In genomic region chr9:43149498-43149897, GRCm38 (mm10) we compare ENCODE assay signal across 23 mouse cellular contexts. TPM values are rescaled to one million over a fixed set of nuclear protein-coding genes. Genes with fewer than 3 reads are reported as not detected.
DNase-seq lines count a peak whose midpoint lies in the region; ATAC-seq and TF ChIP-seq lines count a peak whose summit lies in the region.
"Had no signal": no experiment of that assay in that cellular context is flagged by ENCODE, and none has a peak within 500 bp of the region (broad histone marks: within the 10 kb centered on the region; RNA-seq: fewer than 3 reads in every experiment).

No protein-coding gene starts in this region.

- H3K27me3 ChIP-seq in forebrain, embryonic 13.5 days = no peaks in the 10 kb centered on the region
- H3K27me3 ChIP-seq: hindbrain, embryonic 12.5 days; intestine, embryonic 15.5 days; midbrain, embryonic 12.5 days; neural tube, embryonic 15.5 days had no signal

- no peaks in the 10 kb centered on the region for H3K9me3 ChIP-seq in forebrain, embryonic 13.5 days (replicated peaks)
- H3K9me3 ChIP-seq: hindbrain, embryonic 12.5 days; intestine, embryonic 15.5 days; limb, embryonic 13.5 days; midbrain, embryonic 12.5 days; neural tube, embryonic 15.5 days had no signal

- no peak overlapping the region for H3K9ac ChIP-seq in forebrain, embryonic 13.5 days
- H3K9ac ChIP-seq: hindbrain, embryonic 12.5 days; intestine, embryonic 15.5 days; limb, embryonic 13.5 days; midbrain, embryonic 12.5 days; neural tube, embryonic 15.5 days had no signal

- ATAC-seq in forebrain, embryonic 13.5 days = no peak
- ATAC-seq: activated CD4-positive, CD25-positive, alpha-beta regulatory T cell, adult 4 months; CD4-positive, CD25-positive, alpha-beta regulatory T cell, adult 4 months; forebrain, embryonic 14.5 days; hindbrain, postnatal 0 days had no signal

- peak in 1 of 2 experiments; percentile 59 for DNase-seq in layer of hippocampus, adult 2 months (ENCODE audit: low spot score in 2 of 2)
- DNase-seq in layer of hippocampus, postnatal 25 days (ENCODE audit: extremely low spot score in 1 of 2, low spot score in 1 of 2) = no peak
- DNase-seq in left cerebral cortex, postnatal 25 days (ENCODE audit: low spot score in 2 of 2) = peak; percentile 36 to 84
- DNase-seq in left cerebral cortex, adult 11 months (ENCODE audit: low spot score) = no peak
- peak; percentile 52 for DNase-seq in right cerebral cortex, postnatal 25 days
- no peak for DNase-seq in right cerebral cortex, postnatal 10 days (ENCODE audit: low spot score in 2 of 2)
- DNase-seq: cerebellum, adult 2 months; gastrocnemius, adult 2 months; gastrocnemius, postnatal 36 days; retina, postnatal 1 day; thymus, postnatal 4 days had no signal

- intact Hi-C loops in left cerebral cortex, postnatal 25 days (cut with DNase I) = no loop called here

- TF ChIP-seq CTCF in layer of hippocampus, adult 2 months (conservative IDR thresholded peaks at IDR 0.05) = no peak

- no peak overlapping the region for H3K4me3 ChIP-seq in layer of hippocampus, adult 2 months
- no peak overlapping the region for H3K4me3 ChIP-seq in forebrain, embryonic 13.5 days
- H3K4me3 ChIP-seq: gastrocnemius, adult 2 months; hindbrain, embryonic 12.5 days; intestine, embryonic 15.5 days; limb, embryonic 13.5 days; midbrain, embryonic 12.5 days; neural tube, embryonic 15.5 days had no signal

- peaks cover 6% of the 10 kb centered on the region; the same call in 1 of the 2 replicates for H3K4me1 ChIP-seq in forebrain, embryonic 13.5 days
- H3K4me1 ChIP-seq: midbrain, embryonic 12.5 days had no signal

- WGBS in forebrain, embryonic 13.5 days = 88% methylated on average over 3 of the region's 3 CpGs

- H3K36me3 ChIP-seq in forebrain, embryonic 13.5 days (ENCODE audit: poor library complexity, severe bottlenecking) = no peaks in the 10 kb centered on the region
- H3K36me3 ChIP-seq: hindbrain, embryonic 12.5 days; intestine, embryonic 15.5 days; limb, embryonic 13.5 days; midbrain, embryonic 12.5 days; neural tube, embryonic 15.5 days had no signal

- no peak overlapping the region for H3K4me2 ChIP-seq in forebrain, embryonic 13.5 days
- H3K4me2 ChIP-seq: hindbrain, embryonic 12.5 days; limb, embryonic 13.5 days; liver, embryonic 11.5 days; midbrain, embryonic 12.5 days had no signal

- H3K27ac ChIP-seq in layer of hippocampus, adult 2 months = peak overlapping the region; percentile 64; the same call in 1 of the 2 replicates
- no peak overlapping the region for H3K27ac ChIP-seq in forebrain, embryonic 13.5 days
- H3K27ac ChIP-seq: gastrocnemius, adult 2 months; hindbrain, embryonic 12.5 days; hindbrain, postnatal 0 days; intestine, embryonic 15.5 days; limb, embryonic 13.5 days; midbrain, embryonic 12.5 days; neural tube, embryonic 15.5 days had no signal

RNA-seq across cellular contexts. Expression of gene Tmem136, which starts 33.1 kb away (rescaled TPM):
- 10 to 100 TPM; 23.5 to 25.5 TPM for total RNA-seq in layer of hippocampus, adult 2 months (2021)
- total RNA-seq in layer of hippocampus, postnatal 25 days (2021) = 10 to 100 TPM; 17.7 to 21.9 TPM
- 10 to 100 TPM; 17.0 to 19.0 TPM for total RNA-seq in left cerebral cortex, postnatal 25 days (2021)
- polyA plus RNA-seq in forebrain, embryonic 13.5 days (2015; fragmentation: Nextera tagmentation; extraction: Ambion mirVana) = 8.9 and 10.1 TPM in 2 replicates
- total RNA-seq: megakaryocyte, adult 5-6 weeks had no signal

RNA-seq across cellular contexts. Expression of gene Arhgef12, which starts 42.5 kb away (rescaled TPM):
- 100 to 1,000 TPM; 146 to 162 TPM for total RNA-seq in layer of hippocampus, adult 2 months (2021)
- 100 to 1,000 TPM; 141 to 157 TPM for total RNA-seq in layer of hippocampus, postnatal 25 days (2021)
- 100 to 1,000 TPM; 149 to 163 TPM for total RNA-seq in left cerebral cortex, postnatal 25 days (2021)
- polyA plus RNA-seq in forebrain, embryonic 13.5 days (2015; fragmentation: Nextera tagmentation; extraction: Ambion mirVana) = 14.9 and 15.8 TPM in 2 replicates

Comparison
In these comparisons a context has a peak if more than half of its experiments do, and no peak if none do; other contexts are left out.
1. DNase-seq: peak in left cerebral cortex, postnatal 25 days (2 of 2) and right cerebral cortex, postnatal 25 days (single experiment); none in layer of hippocampus, postnatal 25 days (0 of 2), left cerebral cortex, adult 11 months (single experiment) and right cerebral cortex, postnatal 10 days (0 of 2).